Mouse (Mus musculus): ENCODE data around the gene Morc4. TPM values are rescaled to one million over a fixed set of nuclear protein-coding genes. Genes with fewer than 3 reads are reported as not detected.
A peak's percentile ranks its signal among the peaks of the same experiment; 100 is the strongest.

Morc4 gene
- polyA plus RNA-seq, 1 experiment = 6.1 TPM

DNA sequence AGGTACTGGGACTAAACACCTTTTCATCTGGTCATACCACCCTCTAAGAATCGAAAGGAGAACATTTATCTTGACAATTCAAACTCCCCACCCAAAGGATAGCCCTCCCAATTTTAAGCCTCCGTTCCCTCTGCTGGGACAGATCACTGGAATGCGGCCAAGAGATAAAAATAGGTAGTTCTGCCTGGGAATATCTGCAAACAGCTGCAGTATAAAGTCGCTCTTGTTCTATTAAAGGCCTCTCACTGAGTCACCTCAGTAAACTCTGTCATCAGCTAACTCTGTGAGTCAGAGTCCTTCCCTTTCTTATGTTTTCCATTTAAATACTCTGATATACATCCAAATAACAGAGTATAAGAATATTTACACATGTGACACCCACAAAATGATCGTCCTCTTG is 12.1 kb downstream of the Morc4 start:
- 59% methylated on average over 5 of the region's 5 CpGs for WGBS
- Histone ChIP-seq H3K4me3 (ENCODE audit: insufficient read depth, low read depth, low read length) (no peak overlapping the region), H3K4me1 (ENCODE audit: control insufficient read depth, insufficient read depth, low read length) (no peaks in the 10 kb centered on the region), H3K27me3 (replicated peaks; ENCODE audit: control insufficient read depth, insufficient read depth, low read length) (no peaks in the 10 kb centered on the region), H3K36me3 (ENCODE audit: control insufficient read depth, insufficient read depth, low read length) (no peaks in the 10 kb centered on the region), H3K27ac (ENCODE audit: insufficient read depth, low read depth, low read length) (no peak overlapping the region)
- no peak for DNase-seq
- TF ChIP-seq CTCF (conservative IDR thresholded peaks at IDR 0.05; ENCODE audit: insufficient read depth, insufficient read length, low read depth, low read length) = no peak

GRCm38 (mm10) chrX:139854795-139855194 is 16.7 kb downstream of the Morc4 start:
- no peaks in the 10 kb centered on the region for H3K4me1 ChIP-seq (ENCODE audit: control insufficient read depth, insufficient read depth, low read length)
- H3K27ac ChIP-seq (ENCODE audit: insufficient read depth, low read depth, low read length) = no peak overlapping the region
- WGBS = 95% methylated on average over 4 of the region's 4 CpGs
- no peaks in the 10 kb centered on the region for H3K27me3 ChIP-seq (replicated peaks; ENCODE audit: control insufficient read depth, insufficient read depth, low read length)
- H3K36me3 ChIP-seq (ENCODE audit: control insufficient read depth, insufficient read depth, low read length) = no peaks in the 10 kb centered on the region
- DNase-seq = no peak
- H3K4me3 ChIP-seq (ENCODE audit: insufficient read depth, low read depth, low read length) = no peak overlapping the region
- no peak for TF ChIP-seq CTCF (conservative IDR thresholded peaks at IDR 0.05; ENCODE audit: insufficient read depth, insufficient read length, low read depth, low read length)
- TF ChIP-seq POLR2A (IDR thresholded peaks at IDR 0.05; ENCODE audit: low read depth, low read length) = no peak

DNA sequence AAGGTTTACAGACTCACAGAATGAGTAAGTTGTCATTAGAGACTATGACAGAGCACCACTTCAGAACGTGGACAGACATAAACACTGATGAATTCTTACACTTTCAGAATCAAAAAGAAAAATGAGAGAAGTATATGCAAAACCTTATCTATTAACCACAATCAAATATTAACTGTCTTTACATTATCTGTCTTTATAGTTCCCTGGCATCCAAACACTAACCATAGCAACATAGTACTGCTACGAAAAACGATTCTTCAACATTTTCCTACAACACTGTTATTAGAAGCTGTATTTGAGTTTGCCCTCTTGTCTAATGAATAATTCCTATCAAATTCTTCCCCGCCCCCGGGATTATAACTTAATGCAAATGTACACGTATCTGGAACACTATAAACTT is 30.4 kb downstream of the Morc4 start:
- Histone ChIP-seq H3K4me1 (ENCODE audit: control insufficient read depth, insufficient read depth, low read length) (no peaks in the 10 kb centered on the region), H3K36me3 (ENCODE audit: control insufficient read depth, insufficient read depth, low read length) (no peaks in the 10 kb centered on the region), H3K27ac (ENCODE audit: insufficient read depth, low read depth, low read length) (no peak overlapping the region), H3K4me3 (ENCODE audit: insufficient read depth, low read depth, low read length) (no peak overlapping the region), H3K27me3 (replicated peaks; ENCODE audit: control insufficient read depth, insufficient read depth, low read length) (no peaks in the 10 kb centered on the region)
- TF ChIP-seq CTCF (conservative IDR thresholded peaks at IDR 0.05; ENCODE audit: insufficient read depth, insufficient read length, low read depth, low read length) (no peak), POLR2A (IDR thresholded peaks at IDR 0.05; ENCODE audit: low read depth, low read length) (no peak)
- no peak for DNase-seq
- WGBS = 87% methylated on average over 6 of the region's 6 CpGs

DNA sequence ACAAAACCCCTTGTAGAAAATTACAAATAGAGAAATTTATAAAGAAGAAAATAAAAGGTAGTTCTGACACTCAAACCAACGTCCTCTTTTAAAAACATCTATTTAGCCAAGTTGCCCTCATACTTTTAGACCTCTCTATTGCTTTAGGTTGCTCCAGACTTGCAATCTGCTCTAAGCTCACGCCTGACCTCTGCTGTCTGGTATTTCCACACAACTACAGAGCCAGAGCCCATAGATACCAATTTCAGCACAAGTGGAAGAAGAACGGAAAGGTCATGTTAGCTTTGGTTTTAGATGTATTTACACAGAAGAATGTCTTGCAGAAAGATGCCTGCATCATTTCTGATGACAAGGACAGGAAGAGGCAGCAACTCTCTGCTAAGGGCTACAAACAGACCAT is 32.4 kb downstream of the Morc4 start:
- Histone ChIP-seq H3K4me1 (ENCODE audit: control insufficient read depth, insufficient read depth, low read length) (no peaks in the 10 kb centered on the region), H3K36me3 (ENCODE audit: control insufficient read depth, insufficient read depth, low read length) (no peaks in the 10 kb centered on the region), H3K27me3 (replicated peaks; ENCODE audit: control insufficient read depth, insufficient read depth, low read length) (no peaks in the 10 kb centered on the region), H3K4me3 (ENCODE audit: insufficient read depth, low read depth, low read length) (no peak overlapping the region), H3K27ac (ENCODE audit: insufficient read depth, low read depth, low read length) (no peak overlapping the region)
- peak; percentile 5 for DNase-seq
- TF ChIP-seq POLR2A (IDR thresholded peaks at IDR 0.05; ENCODE audit: low read depth, low read length) (no peak), CTCF (conservative IDR thresholded peaks at IDR 0.05; ENCODE audit: insufficient read depth, insufficient read length, low read depth, low read length) (peak; percentile 30; the same call in 1 of the 2 replicates)
- 42% methylated on average over 3 of the region's 3 CpGs for WGBS

DNA sequence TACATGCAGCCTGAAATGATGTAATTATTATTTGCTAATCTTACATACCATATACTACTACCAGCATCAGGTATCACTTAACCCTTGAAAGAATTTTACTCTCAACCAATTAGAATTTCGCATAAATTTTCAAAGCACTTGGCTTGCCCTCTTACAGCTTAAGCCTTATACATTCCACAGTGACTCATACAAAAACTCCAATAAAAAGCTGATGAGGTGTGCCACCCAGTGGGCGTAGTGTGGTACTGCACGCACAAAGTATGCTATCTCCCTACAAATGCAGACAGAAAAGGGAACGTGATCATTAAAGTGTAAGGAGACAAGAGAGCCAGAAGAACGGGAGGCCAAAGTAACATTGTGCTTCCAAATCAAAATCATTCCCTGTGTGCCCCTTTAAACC is 39.0 kb downstream of the Morc4 start:
- peak; percentile 54 for DNase-seq
- WGBS = 10% methylated on average over 5 of the region's 5 CpGs
- TF ChIP-seq POLR2A (IDR thresholded peaks at IDR 0.05; ENCODE audit: low read depth, low read length) = no peak
- peak; percentile 76 for TF ChIP-seq CTCF (conservative IDR thresholded peaks at IDR 0.05; ENCODE audit: insufficient read depth, insufficient read length, low read depth, low read length)

GRCm38 (mm10) chrX:139828363-139829092 is 42.9 kb downstream of the Morc4 start:
- Histone ChIP-seq H3K4me3 (ENCODE audit: insufficient read depth, low read depth, low read length) (no peak overlapping the region), H3K27ac (ENCODE audit: insufficient read depth, low read depth, low read length) (no peak overlapping the region), H3K27me3 (replicated peaks; ENCODE audit: control insufficient read depth, insufficient read depth, low read length) (no peaks in the 10 kb centered on the region), H3K4me1 (ENCODE audit: control insufficient read depth, insufficient read depth, low read length) (no peaks in the 10 kb centered on the region), H3K36me3 (ENCODE audit: control insufficient read depth, insufficient read depth, low read length) (no peaks in the 10 kb centered on the region)
- 89% methylated on average over 6 of the region's 6 CpGs for WGBS
- no peak for DNase-seq
- TF ChIP-seq POLR2A (IDR thresholded peaks at IDR 0.05; ENCODE audit: low read depth, low read length) (no peak), CTCF (conservative IDR thresholded peaks at IDR 0.05; ENCODE audit: insufficient read depth, insufficient read length, low read depth, low read length) (no peak)

More for the DNA sequence above, 39.0 kb downstream of the Morc4 start:
- no peaks in the 10 kb centered on the region for H3K4me1 ChIP-seq (ENCODE audit: control insufficient read depth, insufficient read depth, low read length)
- no peaks in the 10 kb centered on the region for H3K27me3 ChIP-seq (replicated peaks; ENCODE audit: control insufficient read depth, insufficient read depth, low read length)
- H3K4me3 ChIP-seq (ENCODE audit: insufficient read depth, low read depth, low read length) = no peak overlapping the region
- H3K27ac ChIP-seq (ENCODE audit: insufficient read depth, low read depth, low read length) = no peak overlapping the region
- H3K36me3 ChIP-seq (ENCODE audit: control insufficient read depth, insufficient read depth, low read length) = no peaks in the 10 kb centered on the region

- H3K27ac ChIP-seq (ENCODE audit: insufficient read depth, low read depth, low read length) = no peak overlapping the region
- no peak overlapping the region for H3K4me3 ChIP-seq (ENCODE audit: insufficient read depth, low read depth, low read length)
- no peaks in the 10 kb centered on the region for H3K36me3 ChIP-seq (ENCODE audit: control insufficient read depth, insufficient read depth, low read length)
- TF ChIP-seq POLR2A (IDR thresholded peaks at IDR 0.05; ENCODE audit: low read depth, low read length) (no peak), CTCF (conservative IDR thresholded peaks at IDR 0.05; ENCODE audit: insufficient read depth, insufficient read length, low read depth, low read length) (no peak)
- no peak for DNase-seq
- no peaks in the 10 kb centered on the region for H3K27me3 ChIP-seq (replicated peaks; ENCODE audit: control insufficient read depth, insufficient read depth, low read length)
- WGBS = 93% methylated on average over 4 of the region's 4 CpGs
- H3K4me1 ChIP-seq (ENCODE audit: control insufficient read depth, insufficient read depth, low read length) = no peaks in the 10 kb centered on the region
Measured at GRCm38 (mm10) chrX:139826926-139827325, 44.6 kb downstream of the Morc4 start.
